Comparison of ENCODE assay signal across 9 mouse cellular contexts in genomic region chr8:92846684-92847083, GRCm38 (mm10). TPM values are rescaled to one million over a fixed set of nuclear protein-coding genes. Genes with fewer than 3 reads are reported as not detected.
DNase-seq lines count a peak whose midpoint lies in the region; ATAC-seq lines count a peak whose summit lies in the region.
"Had no signal": no experiment of that assay in that cellular context is flagged by ENCODE, and none has a peak within 500 bp of the region (broad histone marks: within the 10 kb centered on the region; RNA-seq: fewer than 3 reads in every experiment).

No protein-coding gene starts in this region.

- no peak for ATAC-seq in embryonic facial prominence, embryonic 11.5 days (replicated peaks; ENCODE audit: insufficient number of reproducible peaks, low FRiP score, low TSS enrichment, low read depth)
- no peak for ATAC-seq in midbrain, embryonic 12.5 days (ENCODE audit: low FRiP score, low read depth)

- intact Hi-C loops in left cerebral cortex, postnatal 4 days (cut with DNase I) = no loop called here

- H3K4me2 ChIP-seq in embryonic facial prominence, embryonic 11.5 days (ENCODE audit: low read depth, low read length) = no peak overlapping the region
- H3K4me2 ChIP-seq in midbrain, embryonic 12.5 days (replicated peaks) = no peak overlapping the region

- no peak overlapping the region for H3K4me3 ChIP-seq in embryonic facial prominence, embryonic 11.5 days (ENCODE audit: low read depth, low read length)
- no peak overlapping the region for H3K4me3 ChIP-seq in midbrain, embryonic 12.5 days

- no peaks in the 10 kb centered on the region; the same call in 1 of the 2 replicates for H3K4me1 ChIP-seq in embryonic facial prominence, embryonic 11.5 days (ENCODE audit: control insufficient read depth, insufficient read depth, low read length)
- H3K4me1 ChIP-seq in midbrain, embryonic 12.5 days = peaks cover 16% of the 10 kb centered on the region

- no peak overlapping the region for H3K9ac ChIP-seq in embryonic facial prominence, embryonic 11.5 days (replicated peaks; ENCODE audit: low read length)
- H3K9ac ChIP-seq in midbrain, embryonic 12.5 days (replicated peaks) = no peak overlapping the region

- 39% methylated on average over 3 of the region's 3 CpGs for WGBS in embryonic facial prominence, embryonic 11.5 days
- 37% methylated on average over 3 of the region's 3 CpGs for WGBS in midbrain, embryonic 12.5 days

- H3K9me3 ChIP-seq in embryonic facial prominence, embryonic 11.5 days (replicated peaks; ENCODE audit: control insufficient read depth, low read length) = no peaks in the 10 kb centered on the region
- no peaks in the 10 kb centered on the region for H3K9me3 ChIP-seq in midbrain, embryonic 12.5 days

- no peaks in the 10 kb centered on the region for H3K27me3 ChIP-seq in embryonic facial prominence, embryonic 11.5 days (ENCODE audit: control insufficient read depth, insufficient read depth, low read length)
- no peaks in the 10 kb centered on the region for H3K27me3 ChIP-seq in midbrain, embryonic 12.5 days

- DNase-seq in kidney, postnatal 14 days = peak; percentile 30
- no peak for DNase-seq in kidney, postnatal 36 days
- DNase-seq in embryonic facial prominence, embryonic 11.5 days (ENCODE audit: low spot score) = no peak
- peak; percentile 39 for DNase-seq in heart, postnatal 4 days
- DNase-seq in gastrocnemius, postnatal 25 days = no peak
- no peak for DNase-seq in left cerebral cortex, postnatal 4 days
- no peak for DNase-seq in adrenal gland, postnatal 4 days (ENCODE audit: low spot score in 2 of 2)

- H3K36me3 ChIP-seq in embryonic facial prominence, embryonic 11.5 days (replicated peaks; ENCODE audit: control insufficient read depth, insufficient read depth, low read depth, low read length) = no peaks in the 10 kb centered on the region; the same call in 1 of the 2 replicates
- no peaks in the 10 kb centered on the region for H3K36me3 ChIP-seq in midbrain, embryonic 12.5 days

- peak overlapping the region; percentile 65 for H3K27ac ChIP-seq in embryonic facial prominence, embryonic 11.5 days (replicated peaks; ENCODE audit: low read depth, low read length)
- 0 out of 2 replicates have a peak overlapping the region, but pooled peaks have one; percentile 21 for H3K27ac ChIP-seq in midbrain, embryonic 12.5 days (replicated peaks)

RNA-seq across cellular contexts. Expression of gene Lpcat2, which starts 8.5 kb away (rescaled TPM):
- polyA plus RNA-seq in embryonic facial prominence, embryonic 11.5 days (2014; fragmentation: Nextera tagmentation; extraction: Ambion mirVana) = 4.7 and 4.8 TPM in 2 replicates
- total RNA-seq in heart, postnatal 4 days (2021) = 1 to 10 TPM; 1.9 to 2.8 TPM
- polyA plus RNA-seq in midbrain, embryonic 12.5 days (2016; fragmentation: Nextera tagmentation; extraction: Ambion mirVana) = 3.5 and 5.9 TPM in 2 replicates
- total RNA-seq in gastrocnemius, postnatal 25 days (2021) = under 1 TPM; 0.28 to 0.78 TPM
- 1 to 10 TPM; 7.1 to 7.8 TPM for total RNA-seq in left cerebral cortex, postnatal 4 days (2021)
- 1 to 10 TPM; 5.5 to 6.9 TPM for total RNA-seq in adrenal gland, postnatal 4 days (2021)

RNA-seq across cellular contexts. Expression of gene Mmp2, which starts 19.6 kb away (rescaled TPM):
- 177 and 184 TPM in 2 replicates for polyA plus RNA-seq in embryonic facial prominence, embryonic 11.5 days (2014; fragmentation: Nextera tagmentation; extraction: Ambion mirVana)
- total RNA-seq in heart, postnatal 4 days (2021) = 100 to 1,000 TPM; 140 to 153 TPM
- polyA plus RNA-seq in midbrain, embryonic 12.5 days (2016; fragmentation: Nextera tagmentation; extraction: Ambion mirVana) = 45.6 and 63.9 TPM in 2 replicates
- 10 to 100 TPM; 58.4 to 66.3 TPM for total RNA-seq in gastrocnemius, postnatal 25 days (2021)
- total RNA-seq in left cerebral cortex, postnatal 4 days (2021) = 10 to 100 TPM; 12.2 to 14.2 TPM
- 100 to 1,000 TPM; 103 to 107 TPM for total RNA-seq in adrenal gland, postnatal 4 days (2021)
- total RNA-seq: MEL had no signal

RNA-seq across cellular contexts. Expression of gene Capns2, which starts 54.5 kb away (rescaled TPM):
- polyA plus RNA-seq in embryonic facial prominence, embryonic 11.5 days (2014; fragmentation: Nextera tagmentation; extraction: Ambion mirVana) = 0.28 TPM in 1 of 2 replicates, not detected in the other
- under 1 TPM; 0.26 to 0.45 TPM for total RNA-seq in heart, postnatal 4 days (2021)
- 0.18 TPM in 1 of 2 replicates, not detected in the other for polyA plus RNA-seq in midbrain, embryonic 12.5 days (2016; fragmentation: Nextera tagmentation; extraction: Ambion mirVana)
- not detected for total RNA-seq in gastrocnemius, postnatal 25 days (2021)
- 1 to 10 TPM; 2.1 to 2.2 TPM for total RNA-seq in left cerebral cortex, postnatal 4 days (2021)
- under 1 TPM; 0.31 to 0.70 TPM for total RNA-seq in adrenal gland, postnatal 4 days (2021)

Comparison
In these comparisons a context has a peak if more than half of its experiments do, and no peak if none do; other contexts are left out.
1. DNase-seq: peak in kidney, postnatal 14 days (single experiment) and heart, postnatal 4 days (single experiment); none in kidney, postnatal 36 days (0 of 2), embryonic facial prominence, embryonic 11.5 days (single experiment), gastrocnemius, postnatal 25 days (single experiment), left cerebral cortex, postnatal 4 days (single experiment) and adrenal gland, postnatal 4 days (0 of 2).